Mouse (Mus musculus) left cerebral cortex, postnatal 25 days (tissue): ENCODE measurements around the gene Cwh43. TPM values are rescaled to one million over a fixed set of nuclear protein-coding genes. Genes with fewer than 3 reads are reported as not detected.

ENCODE experiments used
- DNase-seq, 2 experiments: peaks; one replicate each; pipeline ENCODE4 v3.0.0; 2022; ENCODE audit warnings: low spot score in 2 of 2, mixed read lengths in 1 of 2
- intact Hi-C: fragments of 180-260 bp; cut with DNase I; formaldehyde crosslinking; loops from one replicate; pipeline ENCODE4 v1.15.1; 2025
- total RNA-seq, 2 experiments: library from RNA; stranded (reverse); gene quantifications; 2 replicates each; pipeline ENCODE4 v1.2.3; 2021

Cwh43 gene
- total RNA-seq, 2 experiments from 2014 or later, result 1.9 to 2.2 TPM

DNA sequence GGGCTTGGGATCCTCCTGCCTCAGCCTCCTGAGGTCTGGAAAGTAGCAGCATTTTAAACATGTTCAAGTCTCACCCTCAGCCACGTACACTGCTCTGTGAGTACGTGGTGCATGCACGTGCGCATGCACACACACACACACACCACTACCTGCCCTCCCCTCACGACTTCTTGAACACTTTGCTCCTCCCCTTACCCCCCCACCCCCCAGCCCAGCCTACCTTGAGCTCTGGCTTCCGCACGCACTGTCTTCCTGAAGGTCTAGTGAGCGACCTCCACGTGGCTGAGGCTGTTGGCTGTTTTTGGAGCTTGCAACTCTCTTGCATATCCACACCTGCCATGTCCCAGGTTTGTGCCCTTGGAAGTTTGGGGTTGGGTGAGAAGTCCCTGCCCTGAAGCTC, 96.5 kb downstream of the Cwh43 start:
- intact Hi-C loops, result no loop called here
- no peak for DNase-seq

Other genes starting within 250 kb of the Cwh43 start
- 10 to 100 TPM; 45.8 to 56.7 TPM for gene Fryl, start 149.5 kb upstream of the Cwh43 start, total RNA-seq
- gene Ociad1, start 113.3 kb upstream of the Cwh43 start, total RNA-seq, result 100 to 1,000 TPM; 475 TPM
- 100 to 1,000 TPM; 122 to 128 TPM for gene Ociad2, start 65.0 kb upstream of the Cwh43 start, total RNA-seq
- 100 to 1,000 TPM; 118 to 122 TPM for gene Dcun1d4, start 74.9 kb downstream of the Cwh43 start, total RNA-seq
- gene Lrrc66, start 226.5 kb downstream of the Cwh43 start, total RNA-seq, result not detected
- 10 to 100 TPM; 48.1 to 48.6 TPM for gene Sgcb, start 241.7 kb downstream of the Cwh43 start, total RNA-seq
- gene Spata18, start 245.3 kb downstream of the Cwh43 start, total RNA-seq, result under 1 TPM in 1 of 2 experiments, not detected in 1; 0.16 TPM